Mouse (Mus musculus) embryo, embryonic 11 days (tissue): Measurements from ENCODE around the gene Cep170b.

Experiments used
- DNase-seq: peaks from one replicate; pipeline ENCODE4 v3.0.0-alpha.2; 2015

Gene Cep170b

GRCm38 (mm10) chr12:112702374-112703320 is 17.6 kb upstream of the Cep170b start:
- DNase-seq, result no peak

- DNase-seq, result peak; percentile 88
Measured at GRCm38 (mm10) chr12:112706704-112707572, 13.3 kb upstream of the Cep170b start.

- no peak for DNase-seq
Measured at GRCm38 (mm10) chr12:112707573-112707869, 12.7 kb upstream of the Cep170b start.

- no peak for DNase-seq
Measured at GRCm38 (mm10) chr12:112713984-112714383, 6.3 kb upstream of the Cep170b start.

GRCm38 (mm10) chr12:112717140-112717539 is 3.1 kb upstream of the Cep170b start:
- peak; percentile 65 for DNase-seq

GRCm38 (mm10) chr12:112718995-112719394 is 1.3 kb upstream of the Cep170b start:
- no peak for DNase-seq

GRCm38 (mm10) chr12:112720890-112721423 is 702 bp downstream of the Cep170b start:
- DNase-seq, result no peak

- peak; percentile 67 for DNase-seq
Measured at GRCm38 (mm10) chr12:112721424-112722239, 1.4 kb downstream of the Cep170b start.

- peak; percentile 49 for DNase-seq
Measured at GRCm38 (mm10) chr12:112722240-112723027, 2.2 kb downstream of the Cep170b start.

- DNase-seq, result no peak
Measured at GRCm38 (mm10) chr12:112723028-112723330, 2.7 kb downstream of the Cep170b start.

GRCm38 (mm10) chr12:112723445-112723844 is 3.2 kb downstream of the Cep170b start:
- no peak for DNase-seq

- DNase-seq, result peak; percentile 80
Measured at GRCm38 (mm10) chr12:112724077-112724805, 4.0 kb downstream of the Cep170b start.

- no peak for DNase-seq
Measured at GRCm38 (mm10) chr12:112727801-112728200, 7.5 kb downstream of the Cep170b start.

GRCm38 (mm10) chr12:112730808-112731207 is 10.6 kb downstream of the Cep170b start:
- no peak for DNase-seq

GRCm38 (mm10) chr12:112732591-112732990 is 12.3 kb downstream of the Cep170b start:
- DNase-seq, result no peak

- DNase-seq, result no peak
Measured at GRCm38 (mm10) chr12:112734108-112734820, 14.0 kb downstream of the Cep170b start.

- no peak for DNase-seq
Measured at GRCm38 (mm10) chr12:112734881-112735655, 14.8 kb downstream of the Cep170b start.

GRCm38 (mm10) chr12:112735896-112736635 is 15.8 kb downstream of the Cep170b start:
- no peak for DNase-seq

GRCm38 (mm10) chr12:112736636-112736925 is 16.3 kb downstream of the Cep170b start:
- no peak for DNase-seq
